Mouse (Mus musculus): ENCODE data around the gene Bora. TPM values are rescaled to one million over a fixed set of nuclear protein-coding genes. Genes with fewer than 3 reads are reported as not detected.
A peak's percentile ranks its signal among the peaks of the same experiment; 100 is the strongest.

Gene Bora
- 71.3 and 72.4 TPM in 2 replicates for polyA plus RNA-seq (2015; fragmentation: Nextera tagmentation; extraction: Ambion mirVana)

- 0% methylated on average over 34 of the region's 81 CpGs for WGBS
- H3K4me1 ChIP-seq (replicated peaks; ENCODE audit: control insufficient read depth, insufficient read depth, low read length) = peaks cover 17% of the 10 kb centered on the region
- H3K4me2 ChIP-seq (ENCODE audit: low read depth, low read length) = peak within 1 kb of the TSS; percentile 74
- no peaks in the 10 kb centered on the region for H3K9me3 ChIP-seq (ENCODE audit: control insufficient read depth, low read length)
- peak within 1 kb of the TSS; percentile 99 for H3K9ac ChIP-seq (ENCODE audit: low read length)
- H3K27me3 ChIP-seq (ENCODE audit: control insufficient read depth, insufficient read depth, low read depth, low read length) = no peaks in the 10 kb centered on the region
- H3K4me3 ChIP-seq (ENCODE audit: low read length) = peak within 1 kb of the TSS; percentile 98
- H3K36me3 ChIP-seq (ENCODE audit: control insufficient read depth, insufficient read depth, low read length) = 0 out of 2 replicates have a peak, but pooled peaks cover under 1% of the 10 kb centered on the region
- H3K27ac ChIP-seq (ENCODE audit: low read length) = peak within 1 kb of the TSS; percentile 94
- ATAC-seq (ENCODE audit: low read depth) = peak; percentile 96
Observed at GRCm38 (mm10) chr14:99046031-99046781, at the start of gene Bora, which contains the start of gene Mzt1. Gene Bora (plus strand): TSS chr14:99046222. Gene Mzt1 (minus strand): TSS chr14:99046134.

GRCm38 (mm10) chr14:99010224-99010919, 35.6 kb upstream of the Bora start:
- 33% methylated on average over 8 of the region's 8 CpGs for WGBS
- H3K4me1 ChIP-seq (replicated peaks; ENCODE audit: control insufficient read depth, insufficient read depth, low read length) = peaks cover 4% of the 10 kb centered on the region; the same call in 1 of the 2 replicates
- ATAC-seq (ENCODE audit: low read depth) = no peak
- H3K4me2 ChIP-seq (ENCODE audit: low read depth, low read length) = no peak overlapping the region
- no peak overlapping the region for H3K4me3 ChIP-seq (ENCODE audit: low read length)
- peak overlapping the region; percentile 22; the same call in 1 of the 2 replicates for H3K27ac ChIP-seq (ENCODE audit: low read length)
- 0 out of 2 replicates have a peak overlapping the region, but pooled peaks have one; percentile 11 for H3K9ac ChIP-seq (ENCODE audit: low read length)
- no peaks in the 10 kb centered on the region for H3K36me3 ChIP-seq (ENCODE audit: control insufficient read depth, insufficient read depth, low read length)
- H3K9me3 ChIP-seq (ENCODE audit: control insufficient read depth, low read length) = no peaks in the 10 kb centered on the region
- no peaks in the 10 kb centered on the region for H3K27me3 ChIP-seq (ENCODE audit: control insufficient read depth, insufficient read depth, low read depth, low read length)

- Histone ChIP-seq H3K9me3 (ENCODE audit: control insufficient read depth, low read length) (no peaks in the 10 kb centered on the region), H3K9ac (ENCODE audit: low read length) (no peak overlapping the region), H3K36me3 (ENCODE audit: control insufficient read depth, insufficient read depth, low read length) (no peaks in the 10 kb centered on the region), H3K4me2 (ENCODE audit: low read depth, low read length) (no peak overlapping the region), H3K27me3 (ENCODE audit: control insufficient read depth, insufficient read depth, low read depth, low read length) (no peaks in the 10 kb centered on the region), H3K27ac (ENCODE audit: low read length) (no peak overlapping the region), H3K4me1 (replicated peaks; ENCODE audit: control insufficient read depth, insufficient read depth, low read length) (peaks cover 4% of the 10 kb centered on the region; the same call in 1 of the 2 replicates), H3K4me3 (ENCODE audit: low read length) (no peak overlapping the region)
- no peak for ATAC-seq (ENCODE audit: low read depth)
- WGBS = 16% methylated on average over 2 of the region's 2 CpGs
Observed at GRCm38 (mm10) chr14:99010920-99011313, 35.1 kb upstream of the Bora start.

- no peaks in the 10 kb centered on the region for H3K9me3 ChIP-seq (ENCODE audit: control insufficient read depth, low read length)
- no peak overlapping the region for H3K4me3 ChIP-seq (ENCODE audit: low read length)
- WGBS = 67% methylated on average over 7 of the region's 7 CpGs
- H3K4me1 ChIP-seq (replicated peaks; ENCODE audit: control insufficient read depth, insufficient read depth, low read length) = no peaks in the 10 kb centered on the region
- no peak for ATAC-seq (ENCODE audit: low read depth)
- no peak overlapping the region for H3K4me2 ChIP-seq (ENCODE audit: low read depth, low read length)
- no peaks in the 10 kb centered on the region for H3K27me3 ChIP-seq (ENCODE audit: control insufficient read depth, insufficient read depth, low read depth, low read length)
- no peaks in the 10 kb centered on the region for H3K36me3 ChIP-seq (ENCODE audit: control insufficient read depth, insufficient read depth, low read length)
- no peak overlapping the region for H3K27ac ChIP-seq (ENCODE audit: low read length)
- H3K9ac ChIP-seq (ENCODE audit: low read length) = no peak overlapping the region
Observed at GRCm38 (mm10) chr14:99018691-99019090, 27.3 kb upstream of the Bora start.

- Histone ChIP-seq H3K36me3 (ENCODE audit: control insufficient read depth, insufficient read depth, low read length) (no peaks in the 10 kb centered on the region), H3K4me1 (replicated peaks; ENCODE audit: control insufficient read depth, insufficient read depth, low read length) (no peaks in the 10 kb centered on the region), H3K9ac (ENCODE audit: low read length) (no peak overlapping the region), H3K27ac (ENCODE audit: low read length) (no peak overlapping the region), H3K4me2 (ENCODE audit: low read depth, low read length) (no peak overlapping the region), H3K4me3 (ENCODE audit: low read length) (no peak overlapping the region), H3K27me3 (ENCODE audit: control insufficient read depth, insufficient read depth, low read depth, low read length) (no peaks in the 10 kb centered on the region), H3K9me3 (ENCODE audit: control insufficient read depth, low read length) (no peaks in the 10 kb centered on the region)
- 40% methylated on average over 10 of the region's 10 CpGs for WGBS
- no peak for ATAC-seq (ENCODE audit: low read depth)
Observed at GRCm38 (mm10) chr14:99019136-99019808, 26.8 kb upstream of the Bora start.

GRCm38 (mm10) chr14:99022346-99023086, 23.5 kb upstream of the Bora start:
- H3K4me1 ChIP-seq (replicated peaks; ENCODE audit: control insufficient read depth, insufficient read depth, low read length) = no peaks in the 10 kb centered on the region
- no peaks in the 10 kb centered on the region for H3K27me3 ChIP-seq (ENCODE audit: control insufficient read depth, insufficient read depth, low read depth, low read length)
- peak overlapping the region; percentile 21 for H3K4me3 ChIP-seq (ENCODE audit: low read length)
- 37% methylated on average over 12 of the region's 12 CpGs for WGBS
- H3K9ac ChIP-seq (ENCODE audit: low read length) = 0 out of 2 replicates have a peak overlapping the region, but pooled peaks have one; percentile 48
- H3K36me3 ChIP-seq (ENCODE audit: control insufficient read depth, insufficient read depth, low read length) = no peaks in the 10 kb centered on the region
- no peaks in the 10 kb centered on the region for H3K9me3 ChIP-seq (ENCODE audit: control insufficient read depth, low read length)
- ATAC-seq (ENCODE audit: low read depth) = no peak
- H3K27ac ChIP-seq (ENCODE audit: low read length) = no peak overlapping the region
- H3K4me2 ChIP-seq (ENCODE audit: low read depth, low read length) = peak overlapping the region; percentile 47

- H3K9me3 ChIP-seq (ENCODE audit: control insufficient read depth, low read length) = no peaks in the 10 kb centered on the region
- no peaks in the 10 kb centered on the region for H3K4me1 ChIP-seq (replicated peaks; ENCODE audit: control insufficient read depth, insufficient read depth, low read length)
- ATAC-seq (ENCODE audit: low read depth) = peak; percentile 68; the same call in 1 of the 2 replicates
- H3K27ac ChIP-seq (ENCODE audit: low read length) = no peak overlapping the region
- H3K27me3 ChIP-seq (ENCODE audit: control insufficient read depth, insufficient read depth, low read depth, low read length) = no peaks in the 10 kb centered on the region
- no peak overlapping the region for H3K9ac ChIP-seq (ENCODE audit: low read length)
- 29% methylated on average over 5 of the region's 5 CpGs for WGBS
- peaks cover 7% of the 10 kb centered on the region; the same call in 1 of the 2 replicates for H3K36me3 ChIP-seq (ENCODE audit: control insufficient read depth, insufficient read depth, low read length)
- H3K4me2 ChIP-seq (ENCODE audit: low read depth, low read length) = no peak overlapping the region
- H3K4me3 ChIP-seq (ENCODE audit: low read length) = no peak overlapping the region
Observed at GRCm38 (mm10) chr14:99029987-99030386, 16.0 kb upstream of the Bora start.

GRCm38 (mm10) chr14:99031337-99031873, 14.6 kb upstream of the Bora start:
- H3K4me2 ChIP-seq (ENCODE audit: low read depth, low read length) = no peak overlapping the region
- H3K36me3 ChIP-seq (ENCODE audit: control insufficient read depth, insufficient read depth, low read length) = peaks cover 7% of the 10 kb centered on the region; the same call in 1 of the 2 replicates
- no peaks in the 10 kb centered on the region for H3K27me3 ChIP-seq (ENCODE audit: control insufficient read depth, insufficient read depth, low read depth, low read length)
- no peaks in the 10 kb centered on the region for H3K4me1 ChIP-seq (replicated peaks; ENCODE audit: control insufficient read depth, insufficient read depth, low read length)
- no peaks in the 10 kb centered on the region for H3K9me3 ChIP-seq (ENCODE audit: control insufficient read depth, low read length)
- H3K9ac ChIP-seq (ENCODE audit: low read length) = no peak overlapping the region
- no peak overlapping the region for H3K27ac ChIP-seq (ENCODE audit: low read length)
- no peak for ATAC-seq (ENCODE audit: low read depth)
- WGBS = 83% methylated on average over 5 of the region's 5 CpGs
- H3K4me3 ChIP-seq (ENCODE audit: low read length) = no peak overlapping the region
